Mouse (Mus musculus): Measurements from ENCODE around the gene Klhl11.

Gene Klhl11

DNA sequence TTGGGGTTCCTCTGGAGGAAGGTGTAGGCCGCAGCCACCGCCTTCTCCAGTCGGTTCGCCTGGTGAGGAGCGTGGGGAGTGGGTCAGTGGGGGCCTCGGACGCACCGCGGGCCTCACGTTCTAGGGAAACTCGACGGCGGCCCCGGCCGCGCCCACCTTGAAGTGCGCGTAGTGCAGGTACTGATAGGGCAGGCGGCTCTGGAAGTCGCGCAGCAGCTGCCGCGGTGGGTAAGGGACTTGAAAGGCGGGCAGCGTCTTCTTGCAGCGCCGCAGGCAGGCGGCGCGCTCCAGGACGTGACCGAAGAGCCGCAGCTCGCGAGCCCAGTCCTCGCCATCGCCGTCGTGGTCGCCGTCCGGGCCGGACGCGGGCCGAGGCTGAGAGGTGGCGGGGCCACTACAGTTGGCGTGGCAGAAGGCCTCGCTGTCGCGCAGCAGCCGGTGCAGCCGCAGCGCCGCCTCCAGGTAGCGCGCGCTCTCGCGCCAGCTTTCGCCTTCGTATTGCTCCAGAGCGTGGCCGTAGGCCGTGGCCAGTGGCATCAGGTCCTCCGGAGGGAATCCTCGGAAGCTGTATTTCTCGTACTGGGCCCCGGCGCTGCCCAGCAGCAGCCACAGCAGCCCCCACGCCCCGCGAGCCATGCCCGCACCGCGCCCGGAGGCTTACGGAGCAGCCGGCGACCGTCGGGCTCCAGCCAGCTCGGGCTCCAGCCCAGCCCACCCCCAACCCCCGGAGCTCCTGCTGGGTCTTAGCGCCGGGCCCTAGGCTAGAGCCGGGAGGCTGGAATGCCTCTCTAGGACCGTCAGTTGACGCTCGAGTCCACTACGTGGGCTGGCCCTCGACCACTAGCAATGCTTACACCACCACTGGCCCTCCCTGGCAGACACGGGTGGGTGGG is 58.3 kb downstream of the Klhl11 start, which contains the start of gene P3h4:
Gene P3h4, minus strand, starts transcription at position 816 of the 893 bp plus-strand sequence.
- DNase-seq (ENCODE audit: low read depth, low spot score): peak; percentile 96

GRCm38 (mm10) chr11:100413541-100413940 is 59.0 kb downstream of the Klhl11 start:
- no peak for DNase-seq (ENCODE audit: low read depth, low spot score)
